Mouse (Mus musculus): ENCODE data around the gene Abcf2.

The Abcf2 gene

GRCm38 (mm10) chr5:24527780-24528179 lies 49.5 kb downstream of the Abcf2 start:
- no peak for DNase-seq (ENCODE audit: low spot score)

GRCm38 (mm10) chr5:24526889-24527230 lies 50.4 kb downstream of the Abcf2 start, which contains the start of gene Gbx1:
Gene Gbx1 (minus strand): TSS chr5:24527202.
- DNase-seq (ENCODE audit: low spot score), result no peak

GRCm38 (mm10) chr5:24526190-24526888 lies 50.9 kb downstream of the Abcf2 start:
- DNase-seq (ENCODE audit: low spot score), result no peak

- no peak for DNase-seq (ENCODE audit: low spot score)
Measured at GRCm38 (mm10) chr5:24525360-24526189, 51.7 kb downstream of the Abcf2 start.

GRCm38 (mm10) chr5:24524522-24524921 lies 52.7 kb downstream of the Abcf2 start:
- DNase-seq (ENCODE audit: low spot score), result no peak

- no peak for DNase-seq (ENCODE audit: low spot score)
Measured at GRCm38 (mm10) chr5:24523806-24524205, 53.5 kb downstream of the Abcf2 start.

GRCm38 (mm10) chr5:24521366-24521765 lies 55.9 kb downstream of the Abcf2 start:
- no peak for DNase-seq (ENCODE audit: low spot score)
